1 mouse cellular context compared by ENCODE assay signal in the genomic region with DNA sequence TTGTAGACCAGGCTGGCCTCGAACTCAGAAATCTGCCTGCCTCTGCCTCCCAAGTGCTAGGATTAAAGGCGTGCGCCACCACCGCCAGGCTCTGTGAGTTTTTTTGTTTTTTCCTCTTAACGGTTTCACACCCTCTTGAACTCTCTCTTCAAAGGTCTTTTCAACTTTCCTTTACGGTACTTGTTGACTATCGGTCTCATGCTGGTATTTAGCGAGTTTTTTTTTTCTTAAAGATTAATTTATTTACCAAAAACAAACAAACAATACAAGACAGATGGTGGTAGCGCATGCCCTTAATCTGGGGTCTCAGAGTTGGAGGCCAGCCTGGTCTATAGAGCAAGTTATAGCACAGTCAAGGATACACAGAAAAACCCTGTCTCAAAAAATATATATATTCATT.
TF ChIP-seq lines count a peak whose summit lies in the region.

No protein-coding gene starts in this region.

TF ChIP-seq in MEL, 35 proteins besides CTCF, POLR2A, EP300 and RAD21 (continued from another document):
- TF ChIP-seq UBTF (IDR thresholded peaks at IDR 0.05; ENCODE audit: borderline replicate concordance, insufficient read depth, low read depth, low read length): no peak
- TF ChIP-seq SIN3A (IDR thresholded peaks at IDR 0.05; ENCODE audit: low read length): no peak
- no peak for TF ChIP-seq KAT2A (conservative IDR thresholded peaks at IDR 0.05; ENCODE audit: low read depth, low read length)
- TF ChIP-seq POLR2AphosphoS5 (IDR thresholded peaks at IDR 0.05; ENCODE audit: borderline replicate concordance, low read depth, low read length): no peak
- TF ChIP-seq GATA1 (IDR thresholded peaks at IDR 0.05; ENCODE audit: low read depth, low read length): no peak
